Mouse (Mus musculus) kidney, embryonic 14.5 days (tissue): ENCODE results near the gene Shisa8. TPM values are rescaled to one million over a fixed set of nuclear protein-coding genes. Genes with fewer than 3 reads are reported as not detected.

ENCODE experiments used
- ATAC-seq: fragments of 200-750 bp; cut with Nextera tagmentation; 2 replicates; pipeline ENCODE4 v1.8.0; 2017; ENCODE audit warnings: moderate number of reproducible peaks, mild to moderate bottlenecking, moderate TSS enrichment, moderate library complexity; ENCODE audit not compliant: low FRiP score, low TSS enrichment
- H3K27ac ChIP-seq: fragments of 300-500 bp; sonication (generic); 2 replicates; pipeline ENCODE4 v1.5.1; 2014; ENCODE audit warnings: low read depth, mild to moderate bottlenecking, low read length, moderate library complexity, mixed read lengths
- H3K27me3 ChIP-seq: fragments of 300-500 bp; sonication (generic); 2 replicates; pipeline ENCODE4 v1.6.1; 2014; ENCODE audit warnings: mild to moderate bottlenecking, low read length; ENCODE audit not compliant: control insufficient read depth, insufficient read depth
- H3K36me3 ChIP-seq: fragments of 300-500 bp; sonication (generic); 2 replicates; pipeline ENCODE4 v1.6.1; 2014; ENCODE audit warnings: low read length, mixed read lengths; ENCODE audit not compliant: control insufficient read depth, insufficient read depth
- H3K4me1 ChIP-seq: fragments of 300-500 bp; sonication (generic); 2 replicates; pipeline ENCODE4 v1.6.1; 2014; ENCODE audit warnings: low read length, mixed read lengths; ENCODE audit not compliant: control insufficient read depth, insufficient read depth
- H3K4me2 ChIP-seq: fragments of 300-500 bp; sonication (generic); replicated peaks from 2 replicates; pipeline ENCODE4 v1.6.1; 2014; ENCODE audit warnings: low read depth, mild to moderate bottlenecking, low read length
- H3K4me3 ChIP-seq: fragments of 300-500 bp; sonication (generic); 2 replicates; pipeline ENCODE4 v1.5.1; 2014; ENCODE audit warnings: mild to moderate bottlenecking, low read length
- H3K9ac ChIP-seq: fragments of 300-500 bp; sonication (generic); 2 replicates; pipeline ENCODE4 v1.6.1; 2014; ENCODE audit warnings: low read depth, mild to moderate bottlenecking, low read length, moderate library complexity
- H3K9me3 ChIP-seq: fragments of 300-500 bp; sonication (generic); 2 replicates; pipeline ENCODE4 v1.6.1; 2016; ENCODE audit warnings: low read length; ENCODE audit not compliant: control insufficient read depth
- WGBS: fragments of 180-500 bp; shearing (Covaris S2); extraction: QIAGEN DNeasy Blood & Tissue Kit; methylation state at CpG from one replicate; pipeline ENCODE4 v1.1.7; 2014; 5-methylcytosine and 5-hydroxymethylcytosine counted together
- polyA plus RNA-seq: library from polyadenylated mRNA; unstranded; fragments of >200 nt; fragmentation: Nextera tagmentation; extraction: Ambion mirVana; gene quantifications from 2 replicates; pipeline ENCODE4 v1.2.1, GENCODE M21; 2014

The Shisa8 gene
- polyA plus RNA-seq, 1 experiment from 2014 or later: 0.80 TPM

DNA sequence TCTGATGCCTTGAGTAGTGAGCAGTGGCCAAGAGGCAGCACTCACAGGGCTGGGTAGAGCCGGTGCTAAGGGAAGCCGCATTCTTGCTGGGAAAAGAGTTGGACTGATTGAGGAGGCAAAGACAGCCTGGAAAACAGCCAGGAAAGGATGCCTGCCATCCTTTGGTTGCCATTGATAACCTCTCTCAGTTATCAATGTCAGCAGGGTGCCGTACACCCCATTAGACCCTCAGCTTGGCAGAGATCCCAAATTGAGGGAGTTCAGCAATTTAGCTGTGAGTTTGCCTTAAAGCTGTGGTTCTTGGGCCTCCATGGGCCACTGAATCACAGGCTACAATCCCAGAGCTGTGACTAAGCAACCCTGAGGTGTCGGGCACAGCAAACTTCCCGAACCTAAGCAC lies 31.5 kb downstream of the Shisa8 start:
- ATAC-seq: no peak
- Histone ChIP-seq H3K4me1 (peaks cover 9% of the 10 kb centered on the region), H3K4me3 (no peak overlapping the region), H3K27me3 (no peaks in the 10 kb centered on the region), H3K9me3 (peaks cover 6% of the 10 kb centered on the region; the same call in 1 of the 2 replicates), H3K27ac (no peak overlapping the region), H3K4me2 (no peak overlapping the region), H3K36me3 (peaks cover 95% of the 10 kb centered on the region), H3K9ac (no peak overlapping the region)
- WGBS: 93% methylated on average over 5 of the region's 5 CpGs

DNA sequence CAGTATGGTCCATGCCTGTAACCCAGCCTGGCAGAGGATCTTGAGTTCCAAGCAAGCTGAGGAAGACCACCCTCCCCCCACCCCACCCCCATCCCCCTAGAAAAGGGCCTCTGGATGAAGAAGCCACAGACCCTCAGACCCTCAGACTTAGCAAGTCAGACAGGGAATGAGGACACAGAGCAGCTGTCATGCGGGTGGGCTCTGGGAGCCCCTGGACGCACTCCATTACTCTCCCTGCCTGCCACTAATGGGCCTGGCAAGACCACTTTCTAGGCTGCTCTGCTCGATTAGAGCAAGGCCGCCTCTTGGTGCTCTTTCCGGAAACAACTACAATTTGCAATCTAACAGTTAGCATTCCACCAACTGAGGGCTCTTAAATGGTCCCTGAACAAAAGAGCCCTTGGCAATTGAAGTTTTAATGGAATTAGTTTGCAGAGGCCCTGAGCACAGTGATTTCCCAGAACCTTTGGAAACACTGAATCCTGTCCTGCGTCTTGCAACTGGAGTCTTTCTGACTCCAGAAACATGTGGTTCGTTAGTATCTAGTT lies 34.8 kb downstream of the Shisa8 start:
- no peak overlapping the region for H3K4me3 ChIP-seq
- 59% methylated on average over 7 of the region's 7 CpGs for WGBS
- H3K4me2 ChIP-seq: no peak overlapping the region

DNA sequence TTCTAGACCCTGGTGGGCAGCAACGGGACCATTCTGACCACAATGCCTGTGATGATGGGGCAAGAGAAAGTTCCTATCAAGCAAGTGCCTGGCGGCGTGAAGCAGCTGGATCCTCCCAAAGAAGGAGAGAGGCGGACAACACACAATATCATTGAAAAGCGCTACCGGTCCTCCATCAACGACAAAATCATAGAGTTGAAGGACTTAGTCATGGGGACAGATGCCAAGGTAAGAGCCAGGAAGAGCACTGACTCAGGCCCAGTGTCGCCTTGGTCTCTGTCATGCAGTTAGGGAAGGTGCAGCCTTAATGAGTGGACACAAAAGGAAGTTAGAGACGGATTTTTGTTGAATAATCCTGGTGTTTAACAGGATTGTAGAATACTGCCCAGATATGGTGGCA lies 37.5 kb downstream of the Shisa8 start:
- Histone ChIP-seq H3K4me3 (no peak overlapping the region), H3K27ac (no peak overlapping the region), H3K9ac (no peak overlapping the region), H3K9me3 (no peaks in the 10 kb centered on the region), H3K4me2 (no peak overlapping the region), H3K36me3 (peaks cover 92% of the 10 kb centered on the region), H3K4me1 (no peaks in the 10 kb centered on the region), H3K27me3 (no peaks in the 10 kb centered on the region)
- ATAC-seq: no peak
- 98% methylated on average over 9 of the region's 9 CpGs for WGBS

More for the DNA sequence above, 34.8 kb downstream of the Shisa8 start:
- Histone ChIP-seq H3K27me3 (no peaks in the 10 kb centered on the region), H3K9ac (no peak overlapping the region), H3K9me3 (peaks cover 6% of the 10 kb centered on the region; the same call in 1 of the 2 replicates), H3K36me3 (peaks cover 93% of the 10 kb centered on the region), H3K27ac (no peak overlapping the region), H3K4me1 (no peaks in the 10 kb centered on the region)
- ATAC-seq: no peak

DNA sequence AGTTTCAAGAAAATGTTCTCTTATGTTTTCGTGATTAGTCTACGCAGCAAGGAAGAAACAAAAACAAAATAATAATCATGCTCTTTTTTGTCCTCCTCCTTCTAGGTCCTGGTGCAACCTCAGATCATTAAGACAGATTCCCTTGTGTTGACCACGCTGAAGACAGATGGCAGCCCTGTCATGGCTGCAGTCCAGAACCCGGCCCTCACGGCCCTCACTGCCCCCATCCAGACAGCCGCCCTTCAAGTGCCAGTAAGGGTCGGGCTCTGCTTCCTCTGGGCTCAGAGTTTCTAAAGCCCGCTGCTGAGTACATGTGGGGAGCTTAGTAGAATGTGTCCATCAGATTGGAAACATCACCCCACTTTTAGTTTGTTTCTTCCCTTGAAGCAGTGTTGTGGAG lies 40.0 kb downstream of the Shisa8 start:
- H3K4me3 ChIP-seq: no peak overlapping the region
- 74% methylated on average over 8 of the region's 8 CpGs for WGBS
- no peaks in the 10 kb centered on the region for H3K9me3 ChIP-seq
- peaks cover 11% of the 10 kb centered on the region for H3K4me1 ChIP-seq
- H3K36me3 ChIP-seq: peaks cover 73% of the 10 kb centered on the region
- no peak overlapping the region for H3K9ac ChIP-seq
- H3K27ac ChIP-seq: no peak overlapping the region
- no peaks in the 10 kb centered on the region for H3K27me3 ChIP-seq
- ATAC-seq: no peak
- no peak overlapping the region for H3K4me2 ChIP-seq

DNA sequence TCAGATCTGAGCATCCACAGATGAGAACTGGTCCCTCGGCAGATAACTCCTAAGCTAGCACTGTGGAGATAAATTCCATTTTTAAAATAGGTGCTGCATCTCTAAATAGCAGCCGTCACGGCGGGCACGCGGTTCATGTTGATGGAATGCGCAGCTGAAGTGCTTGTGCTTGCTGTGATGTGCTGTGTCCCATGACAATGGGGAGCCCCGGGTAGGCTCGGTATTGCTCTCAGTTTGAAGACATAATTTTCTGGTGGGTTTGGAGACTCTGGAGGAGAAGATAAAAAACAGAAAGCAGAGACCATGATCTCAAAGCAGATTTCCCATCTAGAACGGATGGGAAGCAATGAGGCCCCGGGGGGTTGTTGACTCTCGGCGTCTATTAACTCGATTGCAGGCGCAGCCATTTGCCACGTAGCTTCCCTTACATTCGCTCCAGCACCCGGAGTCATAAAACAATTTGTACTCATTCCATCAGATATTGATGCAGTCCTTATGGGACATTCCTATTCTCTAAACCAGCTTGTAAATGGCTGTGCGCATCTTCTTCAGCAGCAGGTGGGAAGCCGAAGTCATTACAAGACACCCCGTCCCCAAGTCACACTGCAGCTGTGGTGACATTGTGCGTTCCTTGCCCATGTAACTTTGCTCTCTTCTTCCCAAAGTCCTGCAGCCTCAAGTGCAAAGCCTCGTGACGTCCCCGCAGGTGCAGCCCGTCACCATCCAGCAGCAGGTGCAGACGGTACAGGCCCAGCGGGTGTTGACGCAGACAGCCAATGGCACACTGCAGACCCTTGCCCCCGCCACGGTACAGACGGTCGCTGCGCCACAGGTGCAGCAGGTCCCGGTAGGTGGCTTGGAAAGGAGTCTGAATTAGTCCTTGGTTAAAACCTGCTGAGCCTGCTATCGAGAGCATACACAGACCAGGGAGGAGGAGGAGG lies 41.9 kb downstream of the Shisa8 start:
- Histone ChIP-seq H3K27me3 (no peaks in the 10 kb centered on the region), H3K27ac (no peak overlapping the region), H3K9me3 (no peaks in the 10 kb centered on the region), H3K36me3 (peaks cover 55% of the 10 kb centered on the region), H3K4me1 (peaks cover 30% of the 10 kb centered on the region), H3K4me3 (no peak overlapping the region), H3K9ac (no peak overlapping the region), H3K4me2 (no peak overlapping the region)
- no peak for ATAC-seq
- 78% methylated on average over 36 of the region's 36 CpGs for WGBS

DNA sequence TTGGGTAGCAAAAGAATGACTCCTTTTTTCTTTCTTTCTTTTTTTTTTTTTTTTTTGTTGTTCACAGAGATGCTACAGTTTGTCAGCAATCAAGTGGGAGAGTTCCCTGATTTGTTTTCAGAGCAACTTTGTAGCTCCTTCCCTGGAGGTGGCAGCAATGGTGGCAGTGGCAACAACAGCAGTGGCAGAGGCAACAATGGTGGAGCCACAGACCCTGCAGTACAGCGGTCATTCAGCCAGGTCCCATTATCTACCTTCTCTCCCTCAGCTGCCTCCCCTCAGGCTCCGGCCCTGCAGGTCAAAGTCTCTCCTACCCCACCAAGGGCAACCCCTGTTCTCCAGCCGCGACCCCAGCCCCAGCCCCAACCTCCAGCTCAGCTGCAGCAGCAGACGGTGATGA lies 42.9 kb downstream of the Shisa8 start:
- 74% methylated on average over 5 of the region's 5 CpGs for WGBS
- Histone ChIP-seq H3K27ac (no peak overlapping the region), H3K4me3 (no peak overlapping the region), H3K4me1 (peaks cover 34% of the 10 kb centered on the region), H3K36me3 (peaks cover 44% of the 10 kb centered on the region), H3K4me2 (no peak overlapping the region), H3K9ac (no peak overlapping the region), H3K9me3 (no peaks in the 10 kb centered on the region), H3K27me3 (no peaks in the 10 kb centered on the region)
- no peak for ATAC-seq

DNA sequence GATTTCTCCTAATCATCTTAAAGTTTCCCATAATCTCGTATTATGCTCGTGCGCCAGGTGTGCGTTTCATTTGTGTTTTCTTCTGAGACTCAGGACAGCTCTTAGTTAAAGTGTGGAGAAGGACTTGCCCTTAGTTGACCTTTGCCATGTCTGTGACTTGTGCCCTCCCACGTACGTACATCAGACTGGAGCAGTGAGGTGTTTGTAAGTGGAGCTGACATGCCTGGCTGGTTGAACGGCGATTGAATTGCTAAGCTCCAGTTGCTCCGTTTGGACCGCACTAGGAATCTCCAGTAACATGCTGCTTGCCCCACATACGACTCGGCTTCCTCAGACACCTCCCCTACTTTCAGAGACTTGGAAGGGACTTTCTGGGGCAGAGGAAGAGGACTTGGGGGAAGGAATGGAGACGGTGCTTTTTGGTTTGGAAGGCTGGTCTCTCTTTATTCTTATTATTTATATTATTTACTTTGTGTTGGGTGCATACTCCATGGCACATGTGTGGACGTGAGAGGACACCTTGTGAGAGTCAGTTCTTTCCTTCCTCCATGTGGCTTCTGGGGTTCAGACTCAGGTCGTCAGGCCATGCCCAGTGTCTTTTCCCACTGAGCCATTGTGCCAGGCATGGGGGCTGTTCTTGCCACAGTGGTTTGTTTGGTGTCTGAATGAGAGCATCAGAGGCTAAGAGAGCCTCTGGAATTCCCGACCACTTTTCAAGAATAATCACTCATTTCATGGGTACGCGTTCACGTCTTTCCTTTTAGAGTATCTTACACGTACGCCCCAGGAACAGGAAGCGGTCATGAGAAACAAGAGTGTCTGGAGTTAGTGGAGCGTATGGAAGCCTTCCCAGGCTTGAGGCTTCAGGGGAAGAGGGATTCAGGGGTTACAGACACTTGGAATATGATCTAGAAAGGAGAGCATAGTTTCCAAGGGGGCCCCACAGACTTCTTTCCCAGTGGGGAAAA lies 45.1 kb downstream of the Shisa8 start:
- Histone ChIP-seq H3K4me1 (peaks cover 41% of the 10 kb centered on the region), H3K9ac (no peak overlapping the region; the same call in 1 of the 2 replicates), H3K4me2 (peak overlapping the region; percentile 26; the same call in 1 of the 2 replicates), H3K27me3 (no peaks in the 10 kb centered on the region), H3K36me3 (peaks cover 27% of the 10 kb centered on the region), H3K9me3 (no peaks in the 10 kb centered on the region), H3K27ac (peak overlapping the region; percentile 90), H3K4me3 (no peak overlapping the region)
- peak; percentile 72 for ATAC-seq
- 25% methylated on average over 23 of the region's 23 CpGs for WGBS

DNA sequence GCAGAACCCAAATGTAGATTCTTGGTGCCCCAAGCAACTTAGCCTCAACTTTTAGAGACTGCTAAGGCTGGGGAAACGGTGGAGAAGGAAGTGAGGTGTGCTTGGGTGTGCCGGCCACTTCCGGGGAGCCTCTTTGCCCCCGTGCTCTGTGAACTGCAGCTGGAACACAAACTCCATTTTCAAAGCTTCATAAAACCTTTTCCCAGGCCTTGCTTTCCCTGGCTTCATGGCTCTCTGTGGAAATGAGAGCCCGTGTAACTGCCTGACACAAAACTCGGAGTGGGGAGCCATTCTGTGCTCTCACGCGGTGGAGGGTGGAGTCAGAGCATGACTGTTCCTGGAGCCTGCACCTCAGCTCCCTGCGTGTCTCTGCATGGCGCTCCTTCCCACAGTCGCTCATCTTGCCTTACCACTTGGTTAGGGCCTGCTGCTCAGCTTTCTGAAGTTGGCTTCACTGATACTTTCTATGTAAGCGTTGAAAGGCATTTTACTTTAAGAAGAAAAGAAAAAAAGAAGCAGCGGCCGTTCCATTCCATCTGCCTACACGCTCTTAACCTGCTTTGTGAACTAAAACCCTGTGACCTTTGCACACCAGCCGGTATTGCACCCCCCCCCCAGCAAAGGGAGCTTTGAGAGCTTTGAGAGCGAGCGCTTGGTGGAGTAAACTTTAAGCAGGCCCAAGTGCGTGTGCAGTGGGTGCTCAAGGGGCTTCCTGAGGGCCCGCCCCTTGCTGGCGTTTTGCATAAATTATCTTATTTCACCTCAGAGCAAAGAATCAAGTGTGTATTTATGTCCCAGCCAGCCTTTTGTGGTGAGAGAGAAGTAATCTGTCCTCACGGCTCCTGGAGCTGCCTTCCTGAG lies 46.1 kb downstream of the Shisa8 start:
- Histone ChIP-seq H3K4me2 (peak overlapping the region; percentile 26), H3K9ac (peak overlapping the region; percentile 40; the same call in 1 of the 2 replicates), H3K27ac (peak overlapping the region; percentile 90), H3K4me1 (peaks cover 41% of the 10 kb centered on the region), H3K4me3 (no peak overlapping the region), H3K9me3 (no peaks in the 10 kb centered on the region), H3K27me3 (no peaks in the 10 kb centered on the region), H3K36me3 (peaks cover 18% of the 10 kb centered on the region)
- WGBS: 35% methylated on average over 22 of the region's 22 CpGs
- ATAC-seq: no peak
